Mouse (Mus musculus): Measurements from ENCODE around the gene Ninj1. TPM values are rescaled to one million over a fixed set of nuclear protein-coding genes. Genes with fewer than 3 reads are reported as not detected.

Gene Ninj1
- polyA plus RNA-seq, 1 experiment: 1,000 TPM

DNA sequence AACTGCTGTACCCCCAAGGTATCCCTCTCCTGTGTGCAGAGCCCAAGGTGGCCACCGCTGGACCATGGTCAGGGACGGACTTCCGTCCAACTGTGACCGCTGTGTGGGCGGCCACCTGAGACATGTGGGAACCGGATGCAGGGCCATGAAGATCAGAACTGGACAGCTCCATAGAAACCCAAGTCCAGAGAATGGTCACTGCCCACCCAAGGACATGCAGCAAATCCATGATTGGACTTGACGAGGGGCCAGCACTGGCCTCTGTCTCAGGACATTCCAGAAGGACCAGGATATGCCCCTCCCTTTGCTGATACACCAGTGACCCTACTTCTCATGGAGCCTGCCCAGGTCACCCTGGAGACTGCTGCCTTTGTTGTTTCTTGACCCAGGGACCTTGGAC lies 8.4 kb downstream of the Ninj1 start:
- no peak overlapping the region for H3K4me3 ChIP-seq (ENCODE audit: insufficient read depth, low read depth, low read length)
- H3K36me3 ChIP-seq (ENCODE audit: control insufficient read depth, insufficient read depth, low read length): no peaks in the 10 kb centered on the region
- peaks cover 23% of the 10 kb centered on the region for H3K4me1 ChIP-seq (ENCODE audit: control insufficient read depth, insufficient read depth, low read length)
- WGBS: 61% methylated on average over 7 of the region's 7 CpGs
- DNase-seq: peak; percentile 33
- TF ChIP-seq POLR2A (IDR thresholded peaks at IDR 0.05; ENCODE audit: low read depth, low read length): no peak
- no peak for TF ChIP-seq CTCF (conservative IDR thresholded peaks at IDR 0.05; ENCODE audit: insufficient read depth, insufficient read length, low read depth, low read length)
- no peak overlapping the region for H3K27ac ChIP-seq (ENCODE audit: insufficient read depth, low read depth, low read length)
- no peaks in the 10 kb centered on the region for H3K27me3 ChIP-seq (replicated peaks; ENCODE audit: control insufficient read depth, insufficient read depth, low read length)

DNA sequence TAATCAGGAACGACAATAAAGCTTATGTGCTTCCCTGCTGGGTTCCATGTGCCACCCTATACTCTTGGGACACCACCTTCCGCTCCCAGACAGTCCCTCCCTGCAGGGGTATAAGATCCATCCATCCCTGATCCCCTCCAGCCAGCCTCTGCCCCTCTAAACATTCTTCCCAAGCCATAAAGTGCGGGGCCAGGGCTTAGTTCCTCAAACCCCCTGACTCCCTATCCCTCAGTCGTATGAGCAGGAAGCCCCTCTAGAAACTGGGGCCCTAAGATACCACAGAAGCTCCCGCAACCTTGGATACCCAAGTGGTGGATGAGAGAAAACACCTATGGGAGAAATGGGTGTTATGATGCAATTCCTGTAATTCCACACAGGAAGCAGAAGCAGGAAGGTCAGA lies 8.9 kb downstream of the Ninj1 start:
- 80% methylated on average over 5 of the region's 5 CpGs for WGBS
- Histone ChIP-seq H3K4me3 (ENCODE audit: insufficient read depth, low read depth, low read length) (no peak overlapping the region), H3K36me3 (ENCODE audit: control insufficient read depth, insufficient read depth, low read length) (no peaks in the 10 kb centered on the region), H3K4me1 (ENCODE audit: control insufficient read depth, insufficient read depth, low read length) (peaks cover 20% of the 10 kb centered on the region), H3K27me3 (replicated peaks; ENCODE audit: control insufficient read depth, insufficient read depth, low read length) (no peaks in the 10 kb centered on the region), H3K27ac (ENCODE audit: insufficient read depth, low read depth, low read length) (no peak overlapping the region)
- TF ChIP-seq POLR2A (IDR thresholded peaks at IDR 0.05; ENCODE audit: low read depth, low read length): no peak
- no peak for TF ChIP-seq CTCF (conservative IDR thresholded peaks at IDR 0.05; ENCODE audit: insufficient read depth, insufficient read length, low read depth, low read length)
- DNase-seq: no peak

DNA sequence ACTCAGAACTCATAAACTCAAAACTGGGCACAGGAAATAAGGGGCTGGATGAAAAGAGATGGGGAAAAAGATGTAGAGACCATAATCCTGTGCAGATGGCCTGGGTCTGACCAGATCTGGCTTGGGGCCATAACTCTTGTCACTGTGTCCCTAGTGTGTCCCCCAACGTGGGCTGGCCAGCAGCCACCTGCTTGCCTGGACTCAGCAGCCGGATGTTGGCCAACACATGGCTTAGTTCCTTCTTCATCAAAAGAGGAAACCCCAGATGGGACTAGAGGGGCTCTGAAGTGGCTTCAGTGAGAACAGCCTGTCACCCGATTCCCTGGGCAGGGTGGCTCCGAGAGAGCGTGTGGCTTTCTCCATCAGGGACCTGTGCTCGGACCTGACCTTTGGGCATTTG lies 9.5 kb downstream of the Ninj1 start:
- 61% methylated on average over 6 of the region's 6 CpGs for WGBS
- Histone ChIP-seq H3K27ac (ENCODE audit: insufficient read depth, low read depth, low read length) (no peak overlapping the region), H3K4me3 (ENCODE audit: insufficient read depth, low read depth, low read length) (no peak overlapping the region), H3K36me3 (ENCODE audit: control insufficient read depth, insufficient read depth, low read length) (no peaks in the 10 kb centered on the region), H3K4me1 (ENCODE audit: control insufficient read depth, insufficient read depth, low read length) (peaks cover 14% of the 10 kb centered on the region), H3K27me3 (replicated peaks; ENCODE audit: control insufficient read depth, insufficient read depth, low read length) (no peaks in the 10 kb centered on the region)
- DNase-seq: peak; percentile 32
- TF ChIP-seq POLR2A (IDR thresholded peaks at IDR 0.05; ENCODE audit: low read depth, low read length): no peak
- TF ChIP-seq CTCF (conservative IDR thresholded peaks at IDR 0.05; ENCODE audit: insufficient read depth, insufficient read length, low read depth, low read length): no peak

DNA sequence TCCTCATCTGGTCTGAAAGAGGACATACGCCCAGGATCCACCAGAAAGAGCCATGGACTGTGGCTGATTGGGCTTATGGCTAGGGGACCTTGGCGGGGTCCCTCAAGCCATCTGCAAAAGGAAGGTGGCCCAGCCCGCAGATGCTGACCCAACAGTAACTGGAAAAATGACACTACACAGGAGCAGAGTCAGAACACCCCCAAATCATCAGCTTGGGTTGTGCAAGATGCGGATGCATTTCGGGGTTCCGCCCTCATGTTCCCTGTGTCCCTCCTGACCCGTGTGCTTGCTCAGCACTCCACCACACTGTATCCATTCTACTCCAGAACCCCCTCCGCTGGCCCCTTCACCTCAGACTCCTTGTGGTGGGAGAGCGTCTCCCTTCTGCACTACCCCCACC lies 11.4 kb downstream of the Ninj1 start:
- Histone ChIP-seq H3K4me1 (ENCODE audit: control insufficient read depth, insufficient read depth, low read length) (no peaks in the 10 kb centered on the region), H3K27ac (ENCODE audit: insufficient read depth, low read depth, low read length) (no peak overlapping the region), H3K27me3 (replicated peaks; ENCODE audit: control insufficient read depth, insufficient read depth, low read length) (no peaks in the 10 kb centered on the region), H3K36me3 (ENCODE audit: control insufficient read depth, insufficient read depth, low read length) (no peaks in the 10 kb centered on the region), H3K4me3 (ENCODE audit: insufficient read depth, low read depth, low read length) (no peak overlapping the region)
- WGBS: 93% methylated on average over 9 of the region's 9 CpGs
- DNase-seq: no peak
- TF ChIP-seq CTCF (conservative IDR thresholded peaks at IDR 0.05; ENCODE audit: insufficient read depth, insufficient read length, low read depth, low read length) (no peak), POLR2A (IDR thresholded peaks at IDR 0.05; ENCODE audit: low read depth, low read length) (no peak)

DNA sequence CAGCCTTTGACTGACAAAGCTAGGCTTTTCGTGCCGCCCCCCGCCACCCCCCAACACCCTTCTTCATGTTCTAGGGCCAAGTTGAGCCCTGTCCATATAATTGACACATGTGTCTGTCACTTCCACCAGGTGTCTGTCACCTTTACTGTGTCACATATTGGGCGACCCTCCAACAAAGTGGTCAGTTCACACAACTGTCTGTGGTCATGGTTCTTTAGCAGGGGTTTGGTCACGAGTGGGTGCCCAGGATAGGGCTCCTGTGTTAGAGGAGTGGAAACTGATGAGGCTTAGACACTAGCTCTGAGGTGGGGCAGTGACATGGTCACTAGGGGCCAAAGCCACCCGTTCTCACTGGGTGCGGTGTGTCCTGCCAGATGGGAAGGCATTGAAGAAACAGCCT lies 12.6 kb downstream of the Ninj1 start:
- no peaks in the 10 kb centered on the region for H3K27me3 ChIP-seq (replicated peaks; ENCODE audit: control insufficient read depth, insufficient read depth, low read length)
- no peaks in the 10 kb centered on the region for H3K36me3 ChIP-seq (ENCODE audit: control insufficient read depth, insufficient read depth, low read length)
- WGBS: 89% methylated on average over 7 of the region's 7 CpGs
- no peak overlapping the region for H3K4me3 ChIP-seq (ENCODE audit: insufficient read depth, low read depth, low read length)
- no peak for DNase-seq
- H3K27ac ChIP-seq (ENCODE audit: insufficient read depth, low read depth, low read length): no peak overlapping the region
- no peaks in the 10 kb centered on the region for H3K4me1 ChIP-seq (ENCODE audit: control insufficient read depth, insufficient read depth, low read length)
- no peak for TF ChIP-seq POLR2A (IDR thresholded peaks at IDR 0.05; ENCODE audit: low read depth, low read length)

DNA sequence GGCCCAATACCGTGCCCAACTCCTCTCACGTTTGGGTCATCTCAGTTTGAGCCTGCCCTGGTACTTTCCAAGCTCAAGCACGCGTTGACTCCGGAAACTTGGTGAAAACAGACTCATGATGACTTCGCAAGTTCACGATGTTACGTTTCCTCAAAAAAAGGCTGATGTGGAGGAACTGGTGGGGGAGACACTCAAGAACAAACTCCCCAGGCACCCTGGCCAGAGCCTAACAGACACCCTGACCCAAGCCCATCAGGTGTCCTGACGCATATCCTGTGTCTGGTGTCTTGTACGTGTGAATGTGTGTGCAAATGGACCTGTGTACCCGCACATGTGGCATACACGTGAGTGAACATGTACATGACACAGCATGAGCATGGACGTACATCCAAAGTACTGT lies 13.4 kb downstream of the Ninj1 start:
- TF ChIP-seq CTCF (conservative IDR thresholded peaks at IDR 0.05; ENCODE audit: insufficient read depth, insufficient read length, low read depth, low read length) (no peak), POLR2A (IDR thresholded peaks at IDR 0.05; ENCODE audit: low read depth, low read length) (no peak)
- H3K4me1 ChIP-seq (ENCODE audit: control insufficient read depth, insufficient read depth, low read length): peaks cover 3% of the 10 kb centered on the region; the same call in 1 of the 2 replicates
- DNase-seq: no peak
- no peaks in the 10 kb centered on the region for H3K27me3 ChIP-seq (replicated peaks; ENCODE audit: control insufficient read depth, insufficient read depth, low read length)
- no peaks in the 10 kb centered on the region for H3K36me3 ChIP-seq (ENCODE audit: control insufficient read depth, insufficient read depth, low read length)
- no peak overlapping the region for H3K4me3 ChIP-seq (ENCODE audit: insufficient read depth, low read depth, low read length)
- 92% methylated on average over 13 of the region's 13 CpGs for WGBS
- H3K27ac ChIP-seq (ENCODE audit: insufficient read depth, low read depth, low read length): no peak overlapping the region

DNA sequence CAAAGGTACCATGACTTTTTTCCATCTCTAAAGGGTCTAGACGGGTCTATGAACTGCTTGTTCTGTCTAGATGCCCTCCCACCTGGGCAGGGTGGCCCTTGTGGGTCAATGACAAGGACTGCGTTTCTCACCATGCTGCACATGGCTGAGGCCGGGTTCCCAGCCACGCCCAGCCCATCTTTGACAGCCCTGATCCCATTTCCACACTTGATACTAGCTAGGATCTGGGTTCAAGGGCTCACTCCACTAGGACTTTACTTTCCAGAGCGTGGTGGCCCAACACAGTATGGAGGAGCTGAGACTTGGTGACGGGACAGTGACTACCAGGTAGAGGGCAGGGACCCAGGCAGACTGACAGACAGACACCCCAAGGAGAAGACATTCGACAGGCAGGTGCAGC lies 15.3 kb downstream of the Ninj1 start:
- Histone ChIP-seq H3K36me3 (ENCODE audit: control insufficient read depth, insufficient read depth, low read length) (no peaks in the 10 kb centered on the region), H3K27ac (ENCODE audit: insufficient read depth, low read depth, low read length) (no peak overlapping the region), H3K4me3 (ENCODE audit: insufficient read depth, low read depth, low read length) (no peak overlapping the region), H3K4me1 (ENCODE audit: control insufficient read depth, insufficient read depth, low read length) (peaks cover 3% of the 10 kb centered on the region; the same call in 1 of the 2 replicates), H3K27me3 (replicated peaks; ENCODE audit: control insufficient read depth, insufficient read depth, low read length) (no peaks in the 10 kb centered on the region)
- TF ChIP-seq CTCF (conservative IDR thresholded peaks at IDR 0.05; ENCODE audit: insufficient read depth, insufficient read length, low read depth, low read length) (no peak), POLR2A (IDR thresholded peaks at IDR 0.05; ENCODE audit: low read depth, low read length) (no peak)
- DNase-seq: no peak
- WGBS: 93% methylated on average over 7 of the region's 7 CpGs
